Mouse (Mus musculus) neural tube, embryonic 11.5 days (tissue): ENCODE data around the gene Tdgf1. TPM values are rescaled to one million over a fixed set of nuclear protein-coding genes. Genes with fewer than 3 reads are reported as not detected.

Experiments used
- ATAC-seq: fragments of 200-750 bp; cut with Nextera tagmentation; 2 replicates; pipeline ENCODE4 v1.8.0; 2017; ENCODE audit warnings: moderate number of reproducible peaks, mild to moderate bottlenecking, moderate TSS enrichment, moderate library complexity; ENCODE audit not compliant: insufficient read depth, low FRiP score, low TSS enrichment
- DNase-seq: peaks from one replicate; pipeline ENCODE4 v3.0.0-alpha.2; 2015; ENCODE audit warnings: low spot score
- H3K27ac ChIP-seq: fragments of 300-500 bp; sonication (generic); 2 replicates; pipeline ENCODE4 v1.5.1; 2014; ENCODE audit warnings: low read depth, mild to moderate bottlenecking, low read length
- H3K27me3 ChIP-seq: fragments of 300-500 bp; sonication (generic); 2 replicates; pipeline ENCODE4 v1.6.1; 2014; ENCODE audit warnings: mild to moderate bottlenecking, low read length, mixed read lengths; ENCODE audit not compliant: control insufficient read depth, insufficient read depth
- H3K36me3 ChIP-seq: fragments of 300-500 bp; sonication (generic); 2 replicates; pipeline ENCODE4 v1.6.1; 2014; ENCODE audit warnings: mild to moderate bottlenecking, low read length, moderate library complexity, mixed read lengths; ENCODE audit not compliant: control insufficient read depth, insufficient read depth
- H3K4me1 ChIP-seq: fragments of 300-500 bp; sonication (generic); 2 replicates; pipeline ENCODE4 v1.6.1; 2014; ENCODE audit warnings: low read length, mixed read lengths; ENCODE audit not compliant: control insufficient read depth, insufficient read depth
- H3K4me2 ChIP-seq: fragments of 300-500 bp; sonication (generic); 2 replicates; pipeline ENCODE4 v1.6.1; 2014; ENCODE audit warnings: low read depth, mild to moderate bottlenecking, moderate library complexity
- H3K4me3 ChIP-seq: fragments of 300-500 bp; sonication (generic); 2 replicates; pipeline ENCODE4 v1.5.1; 2014; ENCODE audit warnings: low read depth, low read length
- H3K9ac ChIP-seq: fragments of 300-500 bp; sonication (generic); 2 replicates; pipeline ENCODE4 v1.6.1; 2014; ENCODE audit warnings: mild to moderate bottlenecking, low read length
- H3K9me3 ChIP-seq: fragments of 300-500 bp; sonication (generic); 2 replicates; pipeline ENCODE4 v1.6.1; 2016; ENCODE audit warnings: low read length; ENCODE audit not compliant: control insufficient read depth
- WGBS: fragments of 180-500 bp; shearing (Covaris S2); extraction: QIAGEN DNeasy Blood & Tissue Kit; methylation state at CpG from one replicate; pipeline ENCODE4 v1.1.7; 2014; 5-methylcytosine and 5-hydroxymethylcytosine counted together
- polyA plus RNA-seq: library from polyadenylated mRNA; unstranded; fragments of >200 nt; fragmentation: Nextera tagmentation; extraction: Ambion mirVana; gene quantifications from 2 replicates; pipeline ENCODE4 v1.2.1, GENCODE M21; 2014

The Tdgf1 gene
- polyA plus RNA-seq, 1 experiment from 2014 or later: not detected

- Histone ChIP-seq H3K27me3 (no peaks in the 10 kb centered on the region), H3K4me1 (no peaks in the 10 kb centered on the region), H3K9me3 (no peaks in the 10 kb centered on the region), H3K4me2 (no peak overlapping the region), H3K36me3 (no peaks in the 10 kb centered on the region), H3K4me3 (no peak overlapping the region), H3K9ac (no peak overlapping the region), H3K27ac (no peak overlapping the region)
- WGBS: 87% methylated on average over 13 of the region's 13 CpGs
- ATAC-seq: no peak
- DNase-seq: no peak
Observed at GRCm38 (mm10) chr9:110960230-110961149, 14.5 kb upstream of the Tdgf1 start.

GRCm38 (mm10) chr9:110959669-110960068 is 13.7 kb upstream of the Tdgf1 start:
- Histone ChIP-seq H3K9me3 (no peaks in the 10 kb centered on the region), H3K36me3 (no peaks in the 10 kb centered on the region), H3K4me1 (no peaks in the 10 kb centered on the region), H3K9ac (no peak overlapping the region), H3K4me3 (no peak overlapping the region), H3K27ac (no peak overlapping the region), H3K4me2 (no peak overlapping the region), H3K27me3 (no peaks in the 10 kb centered on the region)
- DNase-seq (no peak), ATAC-seq (no peak)
- 85% methylated on average over 5 of the region's 5 CpGs for WGBS

DNA sequence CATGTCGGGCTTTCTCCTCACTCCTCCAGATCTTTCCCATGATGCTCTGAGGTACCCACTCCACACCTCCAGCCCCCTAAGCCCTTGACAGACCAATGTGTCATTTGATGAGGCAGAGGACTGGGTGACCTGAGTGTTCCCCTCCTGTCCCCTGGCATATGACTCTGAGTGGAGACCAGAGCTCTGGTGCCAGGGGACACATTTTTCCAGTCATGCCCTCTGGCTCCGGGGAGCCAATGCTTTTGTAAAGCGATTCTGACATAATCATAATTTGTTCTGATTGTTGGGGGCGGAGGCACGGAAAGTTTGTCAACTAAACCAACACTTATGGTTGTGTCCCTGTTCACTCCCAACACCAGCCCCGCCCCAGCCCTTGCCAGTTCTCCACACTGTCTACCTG is 10.0 kb upstream of the Tdgf1 start:
- no peak overlapping the region for H3K27ac ChIP-seq
- peaks cover 2% of the 10 kb centered on the region; the same call in 1 of the 2 replicates for H3K4me1 ChIP-seq
- no peaks in the 10 kb centered on the region for H3K9me3 ChIP-seq
- no peaks in the 10 kb centered on the region for H3K36me3 ChIP-seq
- H3K9ac ChIP-seq: no peak overlapping the region
- no peak for DNase-seq
- 0 out of 2 replicates have a peak, but pooled peaks cover 2% of the 10 kb centered on the region for H3K27me3 ChIP-seq
- no peak for ATAC-seq
- no peak overlapping the region for H3K4me3 ChIP-seq
- H3K4me2 ChIP-seq: no peak overlapping the region
- WGBS: 84% methylated on average over 6 of the region's 6 CpGs

DNA sequence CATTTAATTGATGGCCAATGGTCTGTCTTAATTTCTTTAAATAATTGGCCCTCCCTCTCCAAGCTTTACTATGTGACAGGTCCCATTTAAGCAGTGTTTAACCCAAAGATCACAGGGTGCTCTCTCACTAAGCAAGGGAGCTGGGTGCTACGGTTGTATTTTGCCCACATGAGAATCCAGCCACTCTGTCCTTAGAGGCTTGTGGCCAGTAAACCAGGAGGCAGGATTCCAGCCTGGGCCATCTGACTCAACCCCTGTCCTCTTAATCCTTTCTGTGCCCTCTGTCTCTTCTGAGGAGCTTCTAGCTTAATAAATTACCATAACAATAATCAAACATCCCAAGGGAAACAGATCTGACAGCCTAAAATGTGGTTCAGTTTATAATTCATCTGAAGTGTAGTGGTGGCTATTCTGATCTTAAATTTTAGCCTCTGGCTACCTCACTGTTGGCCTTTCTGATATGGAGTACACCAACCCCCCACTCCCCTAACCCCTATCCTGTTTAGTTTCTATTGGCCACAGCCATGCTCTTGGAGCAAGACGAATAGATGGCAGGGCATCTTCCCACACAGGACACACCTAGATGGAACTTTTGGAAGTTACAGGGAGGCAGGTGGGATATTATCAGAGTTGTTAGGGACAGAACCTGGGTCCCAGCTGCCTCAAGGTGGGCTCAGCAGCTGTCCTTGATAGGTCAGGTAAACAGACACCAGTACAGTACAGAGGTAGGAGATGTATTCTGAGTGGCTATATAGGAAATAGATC is 8.9 kb upstream of the Tdgf1 start:
- no peak for DNase-seq
- no peaks in the 10 kb centered on the region for H3K9me3 ChIP-seq
- no peaks in the 10 kb centered on the region for H3K36me3 ChIP-seq
- no peak overlapping the region for H3K9ac ChIP-seq
- H3K4me1 ChIP-seq: peaks cover 2% of the 10 kb centered on the region; the same call in 1 of the 2 replicates
- no peak overlapping the region for H3K27ac ChIP-seq
- WGBS: 54% methylated on average over 2 of the region's 2 CpGs
- H3K4me2 ChIP-seq: no peak overlapping the region; the same call in 1 of the 2 replicates
- H3K27me3 ChIP-seq: 0 out of 2 replicates have a peak, but pooled peaks cover 2% of the 10 kb centered on the region
- ATAC-seq: no peak
- no peak overlapping the region for H3K4me3 ChIP-seq

DNA sequence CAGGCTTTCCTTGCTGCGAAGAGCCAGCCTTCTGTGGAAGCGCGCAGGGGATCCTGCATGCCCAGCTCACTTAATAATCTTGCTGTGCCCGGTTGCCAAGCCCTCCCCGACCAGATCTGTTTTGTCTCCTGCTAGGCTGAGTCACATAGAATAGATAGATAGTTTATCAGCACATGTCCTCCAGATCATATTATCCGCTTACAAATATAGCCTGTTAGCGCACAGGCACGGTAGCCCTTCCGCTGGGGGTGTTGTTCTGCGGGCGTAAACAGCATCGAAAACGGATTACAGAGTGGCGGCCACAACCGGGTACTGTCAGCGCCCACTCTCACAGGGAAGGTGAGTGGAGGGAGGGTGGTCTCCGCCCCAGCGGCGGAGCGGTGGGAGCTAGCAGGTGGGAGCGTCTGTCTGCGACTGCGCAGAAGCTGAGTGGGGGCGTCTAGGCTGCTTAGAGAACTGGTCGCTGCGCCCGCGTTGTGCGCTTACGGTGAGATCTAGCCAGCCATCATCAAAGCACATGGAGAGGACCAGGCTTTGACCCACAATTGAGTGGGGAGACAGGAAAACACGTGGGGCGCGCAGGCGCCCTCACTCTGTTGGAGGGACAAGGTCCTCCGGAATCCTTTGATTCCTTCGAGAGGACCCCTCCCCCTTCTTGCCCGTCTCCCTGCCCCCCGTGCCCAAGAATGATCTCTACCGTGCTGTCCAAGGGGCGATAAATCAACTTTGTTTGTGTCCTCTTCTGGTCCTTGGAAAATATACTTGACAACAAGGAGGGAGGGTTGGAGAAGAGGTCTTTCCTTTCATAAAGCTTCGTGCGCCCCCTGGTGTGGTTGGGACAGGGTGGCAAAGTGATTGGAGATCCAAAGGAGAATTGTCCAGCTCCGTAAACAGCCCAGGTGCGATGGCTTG is 7.8 kb upstream of the Tdgf1 start:
- Histone ChIP-seq H3K9ac (peak overlapping the region; percentile 59), H3K36me3 (no peaks in the 10 kb centered on the region), H3K27ac (no peak overlapping the region), H3K27me3 (0 out of 2 replicates have a peak, but pooled peaks cover 2% of the 10 kb centered on the region), H3K4me2 (peak overlapping the region; percentile 97), H3K4me3 (peak overlapping the region; percentile 47), H3K4me1 (peaks cover 2% of the 10 kb centered on the region; the same call in 1 of the 2 replicates), H3K9me3 (no peaks in the 10 kb centered on the region)
- ATAC-seq: peak; percentile 65
- 1% methylated on average over 44 of the region's 44 CpGs for WGBS
- peak; percentile 78 for DNase-seq

DNA sequence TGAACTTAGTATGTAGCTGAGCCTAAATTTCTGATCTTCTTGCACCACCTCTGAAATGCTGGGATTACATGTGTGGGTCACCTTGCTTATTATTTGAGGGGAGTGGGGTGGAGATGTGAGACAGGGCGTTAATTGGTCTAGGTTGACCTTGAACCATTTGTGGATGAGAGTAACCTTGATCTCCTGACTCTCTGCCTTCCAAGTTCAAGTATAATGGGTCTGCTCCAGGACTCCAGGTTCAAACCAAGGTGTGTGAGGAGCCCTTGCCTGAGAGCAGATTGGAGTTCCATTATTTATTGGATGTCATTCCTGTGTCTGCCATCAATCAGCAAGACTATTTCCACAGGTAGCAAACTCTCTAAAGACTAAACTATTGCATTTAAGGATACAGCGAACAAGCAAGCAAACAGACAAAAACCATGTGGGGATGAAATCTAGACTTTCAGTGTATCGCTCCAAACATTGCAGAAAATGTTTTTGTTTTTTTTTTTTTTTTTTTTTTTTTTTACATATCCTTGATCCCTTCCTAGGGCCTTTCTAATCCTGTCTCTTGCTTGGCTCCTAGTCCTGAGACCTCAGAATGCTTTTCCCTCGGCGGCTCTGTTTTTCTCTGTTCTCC is 7.1 kb upstream of the Tdgf1 start:
- H3K27me3 ChIP-seq: peaks cover 2% of the 10 kb centered on the region; the same call in 1 of the 2 replicates
- H3K4me2 ChIP-seq: peak overlapping the region; percentile 97
- ATAC-seq (no peak), DNase-seq (no peak)
- H3K36me3 ChIP-seq: no peaks in the 10 kb centered on the region
- H3K4me1 ChIP-seq: peaks cover 2% of the 10 kb centered on the region; the same call in 1 of the 2 replicates
- no peak overlapping the region for H3K27ac ChIP-seq
- H3K9me3 ChIP-seq: no peaks in the 10 kb centered on the region
- 44% methylated on average over 5 of the region's 5 CpGs for WGBS
- no peak overlapping the region; the same call in 1 of the 2 replicates for H3K9ac ChIP-seq
- peak overlapping the region; percentile 47 for H3K4me3 ChIP-seq

DNA sequence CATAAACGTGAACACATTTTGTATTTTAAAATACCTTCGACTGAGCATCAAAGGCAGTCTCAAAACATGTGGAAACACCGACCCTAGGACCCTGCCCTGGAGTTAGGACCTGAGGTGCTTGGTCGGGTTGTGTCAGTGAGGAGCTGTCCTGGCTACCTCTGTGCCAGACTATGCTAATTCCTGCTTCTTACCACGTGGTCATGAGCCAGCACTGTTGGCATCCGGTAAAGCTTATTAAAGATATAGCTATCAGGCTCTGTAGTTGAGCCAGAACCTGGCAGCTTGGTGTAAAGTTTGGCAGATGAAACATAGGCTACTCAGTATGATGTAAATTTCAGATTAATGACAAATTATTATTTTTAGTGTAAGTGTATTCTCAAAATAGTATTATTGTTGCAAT is 6.4 kb upstream of the Tdgf1 start:
- H3K9ac ChIP-seq: no peak overlapping the region
- no peak overlapping the region for H3K4me3 ChIP-seq
- H3K27me3 ChIP-seq: peaks cover 7% of the 10 kb centered on the region
- no peaks in the 10 kb centered on the region for H3K9me3 ChIP-seq
- no peak overlapping the region for H3K4me2 ChIP-seq
- no peak overlapping the region for H3K27ac ChIP-seq
- WGBS: 65% methylated on average over 6 of the region's 6 CpGs
- DNase-seq (no peak), ATAC-seq (no peak)
- no peaks in the 10 kb centered on the region for H3K36me3 ChIP-seq
- H3K4me1 ChIP-seq: peaks cover 2% of the 10 kb centered on the region; the same call in 1 of the 2 replicates

GRCm38 (mm10) chr9:110951866-110952265 is 5.9 kb upstream of the Tdgf1 start:
- no peak overlapping the region for H3K9ac ChIP-seq
- H3K27ac ChIP-seq: no peak overlapping the region
- H3K4me1 ChIP-seq: peaks cover 2% of the 10 kb centered on the region; the same call in 1 of the 2 replicates
- H3K9me3 ChIP-seq: no peaks in the 10 kb centered on the region
- DNase-seq (no peak), ATAC-seq (no peak)
- no peaks in the 10 kb centered on the region for H3K36me3 ChIP-seq
- H3K4me2 ChIP-seq: no peak overlapping the region
- peaks cover 10% of the 10 kb centered on the region for H3K27me3 ChIP-seq
- WGBS: 95% methylated on average over 13 of the region's 13 CpGs
- no peak overlapping the region for H3K4me3 ChIP-seq
